Mouse (Mus musculus) frontal cortex, adult (tissue): ENCODE data around the gene Tmtc1.

Experiments
- ATAC-seq: cut with Nextera tagmentation; 2 replicates; pipeline ENCODE4 v1.9.2; 2017; ENCODE audit warnings: mild to moderate bottlenecking, moderate library complexity, mixed read lengths; ENCODE audit not compliant: low TSS enrichment

Tmtc1 gene

DNA sequence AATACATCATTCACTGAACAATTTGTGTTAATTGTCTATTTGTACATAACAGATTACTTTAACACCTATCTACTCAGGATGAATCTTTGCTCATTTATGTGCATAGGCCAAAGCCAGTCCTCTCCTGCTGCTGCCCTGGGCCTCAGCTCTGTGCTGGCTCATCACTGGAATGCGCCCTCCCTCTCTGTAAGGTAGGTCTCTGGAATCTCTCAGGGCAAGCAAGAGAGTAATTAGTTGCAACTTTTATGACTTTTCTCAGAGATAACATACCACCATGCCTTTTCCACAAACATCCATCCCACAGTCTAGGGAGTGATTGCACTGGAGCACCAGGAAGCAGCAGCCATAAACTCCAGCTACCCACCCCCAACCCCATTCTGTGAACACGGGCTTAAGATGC lies 70.7 kb downstream of the Tmtc1 start:
- ATAC-seq: no peak

DNA sequence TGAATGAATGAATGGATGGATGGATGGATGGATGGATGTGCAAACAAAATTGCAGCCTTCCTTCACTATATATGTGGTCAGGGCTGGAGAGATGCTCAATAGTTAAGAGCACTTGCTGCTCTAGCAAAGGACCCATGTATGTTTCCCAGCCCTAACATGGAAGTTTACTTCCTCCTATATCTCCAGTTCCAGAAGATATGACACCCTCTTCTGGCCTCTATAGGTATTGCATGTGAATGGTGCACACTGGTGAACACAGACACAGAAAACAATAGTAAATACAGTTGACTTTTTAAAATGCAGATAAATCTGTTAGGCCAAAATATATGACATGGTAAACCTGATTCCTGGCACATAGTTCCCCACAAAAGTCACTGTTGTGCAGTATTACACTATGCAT lies 73.0 kb downstream of the Tmtc1 start:
- ATAC-seq: no peak

DNA sequence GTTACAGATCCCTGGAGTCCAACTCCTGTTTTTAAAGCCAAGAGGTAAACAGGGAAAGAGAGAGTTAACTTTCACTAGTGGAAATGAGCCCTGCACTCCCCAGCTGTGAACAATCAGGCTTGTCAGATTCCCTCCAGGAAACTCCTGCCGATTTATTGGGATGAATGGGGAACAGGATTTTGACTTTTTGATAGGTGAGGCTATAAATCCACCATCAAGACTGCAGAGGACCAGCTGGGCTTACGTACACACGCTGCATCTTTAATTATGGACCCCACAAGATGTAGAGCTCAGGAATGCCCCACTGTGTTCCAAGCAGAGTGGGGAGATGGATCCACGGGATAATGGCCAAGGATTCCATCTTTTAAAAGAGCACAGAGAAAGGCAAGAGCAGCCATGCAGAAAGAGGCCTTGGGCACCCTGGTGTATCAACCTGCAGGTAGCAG lies 77.1 kb downstream of the Tmtc1 start:
- no peak for ATAC-seq

DNA sequence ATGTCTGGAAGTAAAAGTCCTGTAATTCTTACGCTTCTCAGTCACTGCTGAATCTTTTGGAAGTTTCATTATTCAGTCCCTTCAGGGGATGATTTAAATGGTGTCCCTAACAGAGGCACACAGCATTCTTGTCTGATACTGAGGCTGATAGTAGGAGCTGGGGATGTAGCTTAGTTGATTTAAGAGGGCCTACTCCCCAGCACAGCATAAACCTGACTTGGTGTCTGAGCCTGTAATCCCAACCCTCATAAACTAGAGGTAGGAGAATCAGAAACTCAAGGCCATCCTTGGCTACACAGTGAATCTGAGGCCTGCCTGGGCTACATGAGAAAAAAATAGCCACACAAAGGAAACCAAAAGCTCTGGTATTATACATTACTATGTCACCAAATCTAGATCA lies 77.6 kb downstream of the Tmtc1 start:
- no peak for ATAC-seq

DNA sequence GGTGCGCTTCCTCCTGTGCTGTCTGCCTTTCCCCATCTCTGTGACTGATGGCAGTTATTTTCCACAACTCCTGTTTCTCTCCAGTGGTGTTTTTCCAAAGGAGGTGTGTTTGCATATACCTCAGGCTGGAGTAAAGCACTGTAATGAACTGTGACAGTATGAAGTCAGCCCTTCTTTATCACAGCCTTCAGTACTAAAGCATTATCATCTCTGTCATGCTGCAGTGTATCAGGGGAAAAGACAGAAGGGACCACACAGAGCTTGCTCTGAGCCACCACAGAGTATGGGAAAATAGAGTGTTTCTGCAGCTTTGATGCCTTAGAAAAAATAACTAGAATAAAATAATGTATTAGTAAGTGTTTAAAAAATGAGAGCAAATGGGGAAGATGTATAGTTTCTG lies 81.0 kb downstream of the Tmtc1 start:
- ATAC-seq: no peak

DNA sequence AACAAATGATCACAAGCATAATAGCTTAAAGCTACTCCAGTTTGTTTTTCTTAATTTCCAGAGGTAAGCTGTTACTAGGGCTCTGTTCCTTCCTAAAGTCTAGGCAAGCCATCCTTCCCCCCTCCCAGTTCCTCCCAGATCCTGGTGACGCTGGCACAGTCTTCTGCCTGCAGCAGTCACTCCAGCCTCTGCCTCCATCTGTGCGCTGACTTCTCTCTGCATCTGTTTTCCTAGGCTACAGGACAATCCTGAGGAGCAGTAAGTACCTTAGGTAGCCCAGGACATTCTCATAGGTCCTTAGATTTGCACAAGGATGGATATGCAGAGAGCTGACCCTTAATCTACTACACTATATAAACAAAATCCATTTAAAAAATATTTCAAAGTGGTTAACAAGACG lies 81.7 kb downstream of the Tmtc1 start:
- ATAC-seq: peak; percentile 96

DNA sequence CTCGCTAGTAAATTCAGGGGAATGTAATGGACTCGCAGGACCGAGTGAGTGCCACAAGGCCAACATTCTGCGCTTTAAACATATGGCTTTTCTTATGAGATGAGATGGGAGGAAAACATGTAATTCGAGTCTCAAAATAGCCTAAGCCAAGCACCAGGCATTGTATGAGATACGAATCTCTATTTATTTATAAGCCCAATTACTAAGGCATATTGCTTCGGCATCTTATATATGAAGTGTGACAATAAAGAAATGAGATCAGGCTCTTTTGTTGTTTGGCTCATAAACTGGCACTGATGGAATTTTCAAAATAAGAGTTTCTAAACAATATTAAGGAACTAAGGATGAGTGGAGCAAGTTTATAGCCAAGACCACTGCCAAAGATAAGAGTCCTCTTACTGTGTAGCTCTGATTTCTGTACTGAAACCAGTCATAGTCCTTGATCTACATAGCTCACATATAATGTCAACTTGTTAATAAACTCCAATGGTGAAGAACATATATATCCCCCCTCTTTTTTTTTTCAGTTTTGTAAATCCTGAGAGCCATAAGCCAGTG lies 84.8 kb downstream of the Tmtc1 start:
- ATAC-seq: no peak

DNA sequence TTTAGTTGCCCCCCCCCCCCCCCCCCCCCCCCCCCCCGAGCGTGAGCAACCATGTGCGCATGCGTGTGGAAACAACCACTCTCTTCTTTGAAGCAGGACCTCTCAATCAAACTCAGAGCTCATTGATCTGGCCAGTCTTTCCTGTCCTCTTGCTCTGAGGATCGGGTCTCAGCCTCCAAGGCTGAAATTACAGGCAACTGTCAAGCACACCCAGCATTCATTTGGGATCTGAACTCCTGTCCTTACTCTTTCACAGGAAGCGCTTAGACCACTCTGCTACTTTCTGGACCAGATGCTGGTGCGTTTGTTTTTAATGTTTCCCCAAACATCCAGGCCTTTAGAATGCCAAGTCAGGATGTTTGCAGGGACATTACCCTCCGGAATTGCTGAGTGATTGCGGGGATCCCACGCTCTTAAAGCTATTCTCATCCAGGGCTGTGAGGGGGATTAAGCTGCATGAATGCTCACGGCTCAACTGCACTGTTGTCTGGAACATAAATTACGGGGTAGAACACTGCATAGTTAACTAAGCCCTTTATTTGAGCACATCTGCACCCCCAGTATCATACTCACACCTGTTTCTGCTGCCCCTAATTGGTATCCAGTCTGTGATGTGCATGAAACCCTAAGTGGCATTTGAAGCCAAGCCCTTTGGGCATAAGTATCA lies 85.5 kb downstream of the Tmtc1 start:
- ATAC-seq: peak; percentile 29

DNA sequence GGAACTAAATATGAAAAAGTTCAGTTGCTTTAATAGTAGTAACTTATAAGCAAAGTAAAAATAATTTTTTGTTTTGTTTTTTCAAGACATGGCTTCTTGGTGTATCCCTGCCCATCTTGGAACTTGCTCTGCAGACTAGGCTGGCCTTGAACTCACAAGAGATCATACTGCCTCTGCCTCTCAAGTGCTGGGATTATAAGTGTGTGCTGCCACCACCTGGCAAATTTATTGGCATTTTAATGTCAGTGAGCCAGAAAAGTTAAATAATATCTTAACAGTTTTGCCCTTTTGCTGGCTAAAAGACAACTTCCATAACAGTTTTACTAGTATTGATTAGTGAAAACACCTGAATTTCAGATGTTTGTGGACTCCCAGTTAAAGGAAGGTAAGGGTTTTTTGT lies 88.0 kb downstream of the Tmtc1 start:
- no peak for ATAC-seq

DNA sequence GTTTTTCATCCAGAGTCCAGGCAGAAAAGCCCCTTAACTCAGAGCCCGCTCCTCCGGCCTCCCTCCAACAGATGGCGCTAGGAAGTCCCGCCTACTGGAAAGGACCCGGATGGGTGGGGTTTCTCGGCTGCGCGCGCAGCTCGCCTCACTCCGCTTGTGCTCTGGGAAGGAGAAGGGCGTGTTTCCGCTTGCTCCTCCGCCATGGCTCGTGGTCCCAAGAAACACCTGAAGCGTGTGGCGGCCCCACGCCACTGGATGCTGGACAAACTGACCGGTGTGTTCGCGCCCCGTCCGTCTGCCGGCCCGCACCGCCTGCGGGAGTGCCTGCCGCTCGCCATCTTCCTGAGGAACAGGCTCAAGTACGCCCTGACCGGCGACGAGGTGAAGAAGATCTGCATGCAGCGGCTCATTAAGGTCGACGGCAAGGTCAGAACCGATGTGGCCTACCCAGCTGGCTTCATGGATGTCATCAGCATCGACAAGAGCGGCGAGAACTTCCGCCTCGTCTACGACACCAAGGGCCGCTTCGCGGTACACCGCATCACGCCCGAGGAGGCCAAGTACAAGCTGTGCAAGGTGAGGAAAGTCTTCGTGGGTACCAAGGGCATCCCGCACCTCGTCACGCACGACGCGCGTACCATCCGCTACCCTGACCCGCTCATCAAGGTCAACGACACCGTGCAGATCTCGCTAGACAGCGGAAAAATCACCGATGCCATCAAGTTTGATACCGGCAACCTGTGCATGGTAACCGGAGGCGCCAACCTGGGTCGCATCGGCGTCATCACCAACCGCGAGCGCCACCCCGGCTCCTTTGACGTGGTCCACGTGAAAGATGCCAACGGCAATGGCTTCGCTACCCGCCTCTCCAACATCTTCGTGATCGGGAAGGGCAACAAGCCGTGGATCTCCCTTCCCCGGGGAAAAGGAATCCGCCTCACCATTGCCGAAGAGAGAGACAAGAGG lies 89.4 kb downstream of the Tmtc1 start:
- peak; percentile 35; the same call in 1 of the 2 replicates for ATAC-seq

DNA sequence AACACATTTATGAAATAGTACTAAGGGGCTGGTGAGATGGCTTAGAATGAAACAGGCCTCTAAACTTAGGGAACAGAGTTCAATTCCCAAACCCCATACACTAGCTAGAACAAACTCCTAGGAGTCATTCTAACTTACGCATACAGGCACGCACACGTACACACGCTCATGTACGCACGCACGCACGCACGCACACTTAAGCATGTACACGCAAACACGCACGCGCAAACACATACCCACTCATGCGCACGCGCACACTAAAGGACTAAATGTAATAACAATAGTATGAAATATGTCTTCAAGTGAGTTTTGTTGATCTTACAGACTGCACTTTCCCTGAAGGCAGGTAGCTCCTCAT lies 90.1 kb downstream of the Tmtc1 start:
- ATAC-seq: no peak

DNA sequence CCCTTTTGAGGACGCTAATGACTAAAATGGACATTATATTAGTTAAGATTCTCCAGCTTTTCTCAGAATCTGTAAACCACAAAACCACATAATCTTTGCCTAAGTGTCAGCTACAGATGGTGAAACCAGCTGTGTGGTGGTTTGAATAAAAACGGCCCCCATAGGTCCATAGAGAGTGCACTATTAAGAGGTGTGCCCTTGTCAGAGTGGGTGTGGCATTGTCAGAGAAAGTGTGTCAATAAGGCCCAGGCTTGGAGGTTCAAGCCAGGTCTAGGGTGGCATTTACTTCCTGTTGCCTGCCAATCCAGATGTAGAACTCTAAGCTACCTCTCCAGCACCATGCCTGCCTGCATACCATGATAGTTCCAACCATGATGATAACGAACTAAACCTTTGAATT lies 99.2 kb downstream of the Tmtc1 start:
- ATAC-seq: no peak

DNA sequence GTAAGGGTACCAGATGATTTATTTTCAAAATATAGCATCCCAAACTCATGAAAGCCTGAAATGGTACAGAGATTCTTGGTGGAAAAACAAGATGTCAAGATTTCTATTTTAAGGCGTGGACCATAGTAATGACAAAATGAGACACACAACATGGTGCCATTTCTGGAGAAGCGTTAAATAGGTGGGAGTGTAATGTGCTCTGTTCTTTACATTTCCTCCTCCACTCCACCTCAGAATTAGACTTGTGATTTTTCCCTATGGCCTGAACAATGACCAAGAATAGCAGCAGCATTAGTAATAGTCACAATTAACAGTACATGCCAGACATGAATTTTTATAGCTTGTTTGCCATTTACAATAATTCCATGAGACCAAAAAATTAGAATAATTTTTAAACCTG lies 102.0 kb downstream of the Tmtc1 start:
- peak; percentile 78 for ATAC-seq

DNA sequence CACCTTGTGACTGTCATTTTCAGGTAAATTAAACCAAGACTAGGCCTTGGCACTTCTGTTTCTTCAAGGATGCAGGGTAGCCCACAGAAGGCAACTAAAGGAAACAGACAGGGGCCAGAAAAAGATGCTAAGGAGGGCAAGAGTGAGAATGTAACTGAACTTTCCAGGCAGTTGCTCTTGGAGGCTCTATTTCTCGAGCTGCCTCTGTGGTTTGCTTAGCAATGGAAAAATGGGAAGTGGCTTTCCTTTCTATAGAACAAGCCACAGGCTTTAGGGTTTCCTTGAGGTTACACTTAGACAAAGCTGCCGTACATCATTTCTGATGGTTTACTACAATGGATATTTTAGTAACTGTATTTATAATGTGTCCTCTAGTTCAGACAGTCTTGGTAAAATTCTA lies 102.4 kb downstream of the Tmtc1 start:
- peak; percentile 44 for ATAC-seq

DNA sequence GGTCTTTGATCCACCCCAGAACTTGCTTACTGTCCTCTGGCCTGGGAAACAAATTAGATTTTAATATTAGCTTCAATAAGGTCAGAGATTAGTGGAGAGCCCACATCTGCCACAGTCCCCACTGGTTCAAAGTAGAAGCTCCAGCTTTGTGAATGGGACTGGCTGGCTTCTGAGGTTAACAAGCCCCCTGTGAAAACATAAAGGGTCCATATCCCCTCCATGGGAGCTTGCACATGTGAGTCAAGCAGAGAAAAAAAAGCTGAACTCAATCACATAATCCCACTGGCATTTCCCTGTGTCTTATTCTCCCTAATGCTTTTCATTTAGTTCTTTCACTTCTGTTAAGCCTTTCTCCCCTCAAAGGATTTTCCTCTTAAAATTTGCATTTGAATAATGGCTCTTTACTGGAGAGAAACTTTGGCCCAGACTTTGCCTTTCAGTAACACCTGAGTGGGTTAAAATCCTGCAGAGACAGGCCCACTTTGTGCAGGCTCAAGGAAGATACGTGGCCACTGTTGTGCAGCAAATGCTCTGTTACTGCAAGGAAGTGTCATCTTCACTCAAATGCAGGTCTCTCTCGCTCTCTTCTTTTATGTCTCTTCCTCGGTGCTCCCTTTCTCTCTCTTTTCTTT lies 105.7 kb downstream of the Tmtc1 start:
- ATAC-seq: no peak

DNA sequence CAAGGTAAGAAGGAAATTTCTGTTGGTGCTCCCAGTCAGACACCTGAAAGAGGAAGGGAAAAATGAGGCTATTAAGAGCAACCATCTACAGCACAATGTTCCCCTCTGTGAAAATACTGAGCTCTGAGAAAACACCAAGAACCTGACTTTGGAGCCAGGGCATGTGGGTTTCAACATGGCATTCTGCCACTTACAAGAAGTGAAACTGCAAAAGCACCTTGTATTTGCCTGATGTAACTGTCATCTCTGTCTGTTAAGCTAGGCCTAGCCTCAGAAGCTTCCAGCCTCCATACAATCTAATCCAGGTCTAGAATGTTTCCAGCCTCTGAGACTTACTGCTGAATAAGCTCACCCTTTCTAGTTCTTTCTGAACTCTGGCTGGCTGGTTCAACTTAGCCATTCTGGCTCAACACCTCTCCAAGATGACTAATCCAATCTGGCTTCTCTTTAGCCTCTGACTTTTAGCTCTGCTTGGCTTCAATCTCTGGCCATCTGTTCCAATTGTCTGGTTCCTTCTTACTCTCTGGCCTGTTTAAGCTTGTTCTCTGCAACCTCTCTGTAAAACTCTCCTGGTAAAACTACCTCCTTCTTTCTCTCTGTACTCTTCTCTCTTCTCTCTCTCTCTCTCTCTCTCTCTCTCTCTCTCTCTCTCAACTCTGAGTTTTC lies 107.8 kb downstream of the Tmtc1 start:
- ATAC-seq: no peak

DNA sequence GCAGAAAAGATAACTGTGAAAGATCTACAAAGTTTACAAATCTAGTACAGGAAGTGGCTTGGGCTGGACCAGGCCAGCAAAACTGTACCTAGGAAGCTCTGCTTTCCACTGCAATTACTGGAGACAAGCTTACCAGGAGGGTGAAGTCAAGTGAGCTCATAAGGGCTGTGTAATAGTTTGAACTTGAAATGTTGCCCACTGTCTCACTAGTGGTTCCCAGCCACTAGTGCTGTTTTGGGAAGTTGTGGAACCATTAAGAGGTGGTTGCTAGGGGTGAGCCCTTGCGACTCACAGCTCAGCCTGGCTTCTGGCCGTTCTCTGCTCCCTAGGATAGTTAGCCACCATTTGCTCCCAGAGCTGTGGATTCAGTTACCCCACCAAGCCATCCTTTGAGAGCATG lies 112.3 kb downstream of the Tmtc1 start:
- ATAC-seq: no peak

DNA sequence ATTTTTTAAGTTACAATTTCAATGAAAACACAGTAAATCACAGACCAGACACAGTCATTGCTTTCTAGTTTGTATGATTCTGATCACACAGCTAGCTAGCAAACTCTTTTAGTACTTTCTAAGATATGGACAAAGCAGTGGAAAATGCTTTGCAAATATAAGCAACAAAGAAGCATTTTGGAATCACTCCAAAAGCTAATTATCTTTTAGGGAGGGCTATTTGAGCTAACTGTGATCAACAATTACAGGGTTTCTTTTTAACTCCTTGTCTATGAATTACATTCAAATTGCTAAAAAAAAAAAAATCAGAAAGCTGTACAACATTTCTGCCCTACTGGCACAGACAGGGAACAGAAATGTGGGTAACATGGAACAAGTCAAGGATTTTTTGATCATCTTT lies 114.2 kb downstream of the Tmtc1 start:
- no peak for ATAC-seq

DNA sequence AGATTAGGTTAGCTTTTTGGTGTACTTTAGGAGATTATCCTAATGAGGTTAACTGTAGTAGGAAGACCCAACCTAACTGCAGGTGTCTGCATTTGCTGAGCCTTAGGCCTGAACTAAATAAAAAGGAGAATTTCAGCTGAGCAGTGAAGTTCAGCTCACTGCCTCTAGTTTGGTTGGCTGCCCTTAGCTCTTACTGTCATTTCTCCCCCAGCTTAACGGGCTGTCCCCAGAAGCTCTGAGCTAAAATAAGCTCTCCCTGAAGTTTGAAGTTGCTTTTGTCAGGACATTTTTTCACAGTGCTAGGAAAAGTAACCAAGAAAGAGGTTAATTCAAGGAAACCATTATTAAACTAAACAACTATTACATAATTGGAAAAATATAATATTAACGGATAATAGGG lies 115.3 kb downstream of the Tmtc1 start:
- peak; percentile 74; the same call in 1 of the 2 replicates for ATAC-seq

DNA sequence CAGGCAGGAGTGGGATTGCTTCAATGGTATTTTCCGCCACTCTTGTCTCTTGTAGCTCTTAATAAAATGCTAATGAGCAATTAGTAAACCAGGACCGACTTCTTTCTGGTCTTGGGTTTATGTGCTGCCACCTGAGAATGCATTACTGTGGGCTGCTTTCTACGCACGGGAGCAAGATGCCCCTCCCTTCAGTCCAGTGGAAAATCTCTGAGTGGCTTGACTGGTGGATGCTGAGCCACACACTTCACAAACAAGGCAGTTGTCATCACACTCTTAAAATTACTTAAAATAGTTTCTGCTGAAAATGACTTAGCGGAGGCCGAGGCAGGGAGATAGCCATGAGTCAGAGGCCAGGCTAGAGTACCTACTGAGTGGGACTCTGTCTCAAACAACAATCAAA lies 116.1 kb downstream of the Tmtc1 start:
- no peak for ATAC-seq

DNA sequence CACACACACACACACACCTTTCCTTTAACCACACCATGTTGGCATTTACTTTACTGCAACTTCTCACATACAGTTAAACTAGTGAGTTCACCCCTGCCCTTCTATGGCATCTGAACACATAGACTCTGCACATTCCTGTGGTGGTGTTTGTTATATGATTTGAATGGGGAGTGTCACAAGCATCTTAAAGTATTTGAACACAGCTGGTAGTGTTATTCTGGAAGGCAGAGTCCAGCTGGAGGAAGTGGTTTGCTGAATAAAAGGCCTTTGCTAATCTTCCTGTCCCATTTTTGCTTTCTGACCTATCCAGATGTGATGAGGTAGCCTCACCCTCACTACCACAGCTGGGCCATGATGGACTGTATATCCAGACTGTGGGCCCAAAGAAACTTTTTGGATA lies 125.5 kb downstream of the Tmtc1 start:
- no peak for ATAC-seq

DNA sequence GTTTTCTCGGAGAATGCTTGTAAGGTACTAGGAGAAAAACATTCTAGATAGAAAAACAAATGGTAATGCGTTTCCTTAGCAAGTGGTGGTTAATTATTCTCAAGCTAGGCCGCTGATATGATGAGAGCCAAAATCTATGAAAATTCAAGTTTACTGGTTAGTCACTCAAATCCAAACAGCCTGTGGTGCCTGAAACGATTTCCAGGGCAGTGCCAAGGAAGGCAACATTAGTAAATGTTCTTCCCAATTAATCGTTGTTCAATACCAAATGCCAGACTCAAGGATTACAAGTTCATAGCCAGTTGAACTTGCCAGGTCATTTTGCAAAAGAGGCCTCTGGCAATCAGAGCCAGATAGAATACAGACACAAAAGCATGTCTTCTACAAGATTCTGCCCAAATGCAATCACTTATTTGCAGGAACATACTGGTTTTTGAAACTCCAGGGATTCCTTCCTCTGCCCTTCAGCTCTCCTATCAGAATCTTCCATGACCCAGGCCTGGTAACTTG lies 128.6 kb downstream of the Tmtc1 start:
- ATAC-seq: no peak
